Mouse (Mus musculus): Measurements from ENCODE around the gene Ncaph. TPM values are rescaled to one million over a fixed set of nuclear protein-coding genes. Genes with fewer than 3 reads are reported as not detected.

Gene Ncaph
- total RNA-seq (2023), result 1 to 10 TPM; 7.0 to 8.8 TPM

GRCm38 (mm10) chr2:127133621-127134461 is at the start of gene Ncaph:
Gene Ncaph (minus strand): TSS chr2:127133954.

GRCm38 (mm10) chr2:127143158-127144063 is 9.7 kb upstream of the Ncaph start, which contains the start of gene Itpripl1:
Gene Itpripl1 (minus strand): TSS chr2:127143442.

GRCm38 (mm10) chr2:127070435-127070841 is 63.3 kb downstream of the Ncaph start, which contains the start of gene Blvra:
Gene Blvra (plus strand): TSS chr2:127070665.

Other genes starting within 250 kb of the Ncaph start
- 10 to 100 TPM; 55.2 to 60.2 TPM for gene Sppl2a, start 200.7 kb downstream of the Ncaph start, total RNA-seq (2023)
- gene Ap4e1, start 125.2 kb downstream of the Ncaph start, total RNA-seq (2023), result 10 to 100 TPM; 24.1 to 30.2 TPM
- 10 to 100 TPM; 13.6 to 17.7 TPM for gene Blvra, start 63.3 kb downstream of the Ncaph start, total RNA-seq (2023)
- gene Itpripl1, start 9.5 kb upstream of the Ncaph start, total RNA-seq (2023), result 10 to 100 TPM; 17.2 to 18.1 TPM
- 1 to 10 TPM; 2.6 to 5.0 TPM for gene 1810024B03Rik, start 74.3 kb upstream of the Ncaph start, total RNA-seq (2023)
- gene Snrnp200, start 74.4 kb upstream of the Ncaph start, total RNA-seq (2023), result 100 to 1,000 TPM; 169 to 187 TPM
- gene Ciao1, start 113.9 kb upstream of the Ncaph start, total RNA-seq (2023), result 10 to 100 TPM; 35.7 to 38.7 TPM
- gene Tmem127, start 114.0 kb upstream of the Ncaph start, total RNA-seq (2023), result 10 to 100 TPM; 47.7 to 52.5 TPM
- 100 to 1,000 TPM in 1 of 2 experiments, 10 to 100 TPM in 1; 99.1 to 102 TPM for gene Stard7, start 136.3 kb upstream of the Ncaph start, total RNA-seq (2023)
- 100 to 1,000 TPM; 749 to 751 TPM for gene Dusp2, start 202.2 kb upstream of the Ncaph start, total RNA-seq (2023)
- gene Astl, start 204.7 kb upstream of the Ncaph start, total RNA-seq (2023), result under 1 TPM; 0.38 to 0.83 TPM
- gene Adra2b, start 229.3 kb upstream of the Ncaph start, total RNA-seq (2023), result not detected

All from B cell, adult 67 days (primary cell).